Mouse (Mus musculus): ENCODE measurements at regions not wholly inside any gene's neighbourhood (a gene's known extent, or its start where the extent isn't known, plus 50 kb on each side); places are given as distances from the start of the nearest gene placed in this dataset.
A peak's percentile ranks its signal among the peaks of the same experiment; 100 is the strongest.

DNA sequence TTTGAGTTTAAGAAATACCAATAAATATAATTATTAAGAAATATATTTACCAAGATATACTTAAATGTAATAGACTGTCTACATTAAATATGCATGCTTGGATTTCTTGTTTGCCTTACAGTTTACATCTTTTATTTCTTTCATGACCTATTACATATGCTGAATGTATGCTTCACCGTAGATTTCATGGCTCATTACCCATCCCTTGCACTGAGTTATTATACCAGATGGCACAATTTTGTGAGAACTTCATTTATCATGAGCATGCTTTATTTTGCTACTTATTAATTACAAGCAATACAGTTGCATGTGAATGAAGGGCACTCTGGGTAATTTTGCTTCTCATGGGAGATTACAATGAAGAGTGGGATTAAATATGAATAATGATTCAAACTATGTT is 856.0 kb upstream of the Nectin3 start:
- peak; percentile 25 for DNase-seq (ENCODE audit: low read depth)
- TF ChIP-seq CTCF (IDR thresholded peaks at IDR 0.05; ENCODE audit: borderline replicate concordance, extremely low read depth, insufficient read depth, insufficient read length) (no peak), POLR2A (IDR thresholded peaks at IDR 0.05; ENCODE audit: borderline replicate concordance, extremely low read depth, insufficient read depth, insufficient read length, poor library complexity, severe bottlenecking) (no peak)

- no peak for TF ChIP-seq CTCF (IDR thresholded peaks at IDR 0.05; ENCODE audit: borderline replicate concordance, extremely low read depth, insufficient read depth, insufficient read length)
- no peak for TF ChIP-seq POLR2A (IDR thresholded peaks at IDR 0.05; ENCODE audit: borderline replicate concordance, extremely low read depth, insufficient read depth, insufficient read length, poor library complexity, severe bottlenecking)
Observed at GRCm38 (mm10) chr16:47394398-47394797, 889.1 kb upstream of the Dppa4 start.

GRCm38 (mm10) chr16:47407067-47407466 is 876.5 kb upstream of the Dppa4 start:
- TF ChIP-seq CTCF (IDR thresholded peaks at IDR 0.05; ENCODE audit: borderline replicate concordance, extremely low read depth, insufficient read depth, insufficient read length) (no peak), POLR2A (IDR thresholded peaks at IDR 0.05; ENCODE audit: borderline replicate concordance, extremely low read depth, insufficient read depth, insufficient read length, poor library complexity, severe bottlenecking) (no peak)

More at GRCm38 (mm10) chr16:47394398-47394797, 889.1 kb upstream of the Dppa4 start:
- no peak for DNase-seq (ENCODE audit: low read depth)

GRCm38 (mm10) chr16:47418680-47419252 is 864.8 kb upstream of the Dppa4 start:
- TF ChIP-seq POLR2A (IDR thresholded peaks at IDR 0.05; ENCODE audit: borderline replicate concordance, extremely low read depth, insufficient read depth, insufficient read length, poor library complexity, severe bottlenecking) = no peak
- DNase-seq (ENCODE audit: low read depth) = peak; percentile 64

More at GRCm38 (mm10) chr16:47407067-47407466, 876.5 kb upstream of the Dppa4 start:
- DNase-seq (ENCODE audit: low read depth) = no peak

DNA sequence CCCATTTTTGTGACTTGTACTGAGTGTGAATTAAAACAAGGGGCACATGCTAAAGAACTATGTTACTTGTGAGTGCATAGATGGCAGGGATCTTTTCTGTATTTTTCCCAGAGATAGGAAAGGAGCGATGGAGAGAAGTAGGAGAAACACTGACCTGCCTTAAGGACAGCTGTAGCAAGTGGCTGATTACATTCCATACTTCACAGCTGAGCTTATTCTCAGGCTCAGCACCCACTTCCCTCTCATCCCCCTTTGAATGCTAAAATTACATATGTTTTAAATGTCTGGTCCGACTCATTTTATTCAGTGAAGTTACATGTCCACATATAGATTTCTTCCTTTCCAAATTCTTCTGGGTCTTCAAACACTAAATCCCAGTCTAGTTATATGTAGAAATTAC is 838.5 kb upstream of the Dppa4 start:
- TF ChIP-seq CTCF (IDR thresholded peaks at IDR 0.05; ENCODE audit: borderline replicate concordance, extremely low read depth, insufficient read depth, insufficient read length) = no peak
- TF ChIP-seq POLR2A (IDR thresholded peaks at IDR 0.05; ENCODE audit: borderline replicate concordance, extremely low read depth, insufficient read depth, insufficient read length, poor library complexity, severe bottlenecking) = no peak
- no peak for DNase-seq (ENCODE audit: low read depth)

- TF ChIP-seq CTCF (IDR thresholded peaks at IDR 0.05; ENCODE audit: borderline replicate concordance, extremely low read depth, insufficient read depth, insufficient read length) (no peak), POLR2A (IDR thresholded peaks at IDR 0.05; ENCODE audit: borderline replicate concordance, extremely low read depth, insufficient read depth, insufficient read length, poor library complexity, severe bottlenecking) (no peak)
- peak; percentile 53 for DNase-seq (ENCODE audit: low read depth)
Observed at GRCm38 (mm10) chr16:47475441-47476081, 808.0 kb upstream of the Dppa4 start.

DNA sequence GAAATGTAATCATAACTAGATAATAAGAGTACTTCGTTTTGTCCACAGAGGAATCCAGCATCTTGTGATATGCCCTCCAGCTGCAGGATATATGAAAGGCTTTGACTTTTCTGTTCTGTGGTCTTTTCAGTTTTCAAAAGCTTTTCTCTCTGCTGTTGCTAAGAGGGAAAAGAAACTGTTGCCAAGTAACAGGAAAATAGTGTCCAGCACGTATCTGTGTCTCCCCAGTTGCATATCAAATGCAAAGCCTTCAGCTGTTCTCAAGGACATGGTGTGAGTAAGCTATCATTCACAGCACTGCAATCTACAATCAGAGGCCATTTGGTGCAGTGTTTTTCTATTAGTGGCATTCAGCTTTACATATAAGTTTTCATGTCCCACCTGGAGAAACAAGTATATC is 801.5 kb upstream of the Dppa4 start:
- peak; percentile 69 for DNase-seq (ENCODE audit: low read depth)
- no peak for TF ChIP-seq CTCF (IDR thresholded peaks at IDR 0.05; ENCODE audit: borderline replicate concordance, extremely low read depth, insufficient read depth, insufficient read length)
- no peak for TF ChIP-seq POLR2A (IDR thresholded peaks at IDR 0.05; ENCODE audit: borderline replicate concordance, extremely low read depth, insufficient read depth, insufficient read length, poor library complexity, severe bottlenecking)

DNA sequence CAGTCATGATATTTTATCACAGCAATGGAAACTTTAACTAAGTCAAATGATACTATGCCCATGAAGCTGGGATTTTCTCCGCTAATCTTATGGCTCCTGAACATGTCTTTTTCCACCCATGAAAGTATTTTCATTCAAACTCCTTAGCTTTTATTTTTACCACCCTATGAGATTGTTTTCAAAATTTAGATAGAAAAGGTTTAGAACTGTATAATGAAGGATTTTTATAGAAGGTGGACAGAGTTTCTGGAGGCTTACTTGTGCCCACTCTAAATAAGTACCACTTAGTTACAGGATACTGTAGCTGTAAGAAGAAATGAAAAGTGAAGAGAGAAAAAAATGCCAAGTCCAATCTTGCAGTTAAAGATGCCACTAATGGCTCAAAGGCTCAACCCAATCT is 795.0 kb upstream of the Dppa4 start:
- DNase-seq (ENCODE audit: low read depth) = no peak
- TF ChIP-seq POLR2A (IDR thresholded peaks at IDR 0.05; ENCODE audit: borderline replicate concordance, extremely low read depth, insufficient read depth, insufficient read length, poor library complexity, severe bottlenecking) = no peak
- TF ChIP-seq CTCF (IDR thresholded peaks at IDR 0.05; ENCODE audit: borderline replicate concordance, extremely low read depth, insufficient read depth, insufficient read length) = no peak

DNA sequence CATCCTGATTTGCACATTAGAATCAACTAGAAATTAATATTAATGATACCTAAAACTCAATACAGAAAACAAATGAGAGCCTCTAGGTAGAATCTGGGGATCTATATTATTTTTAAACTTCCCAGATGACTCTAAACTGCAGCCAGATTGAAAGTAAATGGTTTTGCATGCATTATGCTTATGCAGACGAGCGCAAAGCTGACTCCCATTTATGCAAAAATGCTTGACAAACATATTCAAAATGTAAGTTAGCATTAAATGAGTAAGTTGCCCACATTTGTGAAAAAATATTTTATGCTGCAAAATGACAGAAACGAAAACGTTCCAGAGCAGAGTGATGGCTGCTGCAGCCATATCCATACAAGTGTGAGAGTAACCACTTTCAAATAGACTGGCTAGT is 757.7 kb upstream of the Dppa4 start:
- TF ChIP-seq CTCF (IDR thresholded peaks at IDR 0.05; ENCODE audit: borderline replicate concordance, extremely low read depth, insufficient read depth, insufficient read length) = no peak
- no peak for TF ChIP-seq POLR2A (IDR thresholded peaks at IDR 0.05; ENCODE audit: borderline replicate concordance, extremely low read depth, insufficient read depth, insufficient read length, poor library complexity, severe bottlenecking)
- DNase-seq (ENCODE audit: low read depth) = no peak

DNA sequence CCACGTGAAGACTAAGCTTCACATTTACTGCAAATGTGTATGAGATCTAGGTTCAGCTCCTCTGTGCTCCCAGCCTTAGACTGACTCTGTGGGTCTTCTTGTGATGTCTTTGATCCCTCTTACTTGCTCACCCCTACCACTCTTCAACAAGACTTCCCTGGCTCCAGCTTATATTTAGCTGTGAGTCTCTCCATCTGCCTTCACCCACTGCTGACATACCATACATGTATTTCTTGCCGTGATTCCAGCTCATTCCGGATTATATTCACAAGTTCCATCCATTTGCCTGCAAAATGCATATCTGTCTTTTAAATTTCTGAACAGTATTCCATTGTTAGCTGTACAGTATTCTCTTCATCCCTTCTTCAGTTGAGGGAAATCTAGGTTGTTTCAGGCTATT is 756.9 kb upstream of the Dppa4 start:
- TF ChIP-seq CTCF (IDR thresholded peaks at IDR 0.05; ENCODE audit: borderline replicate concordance, extremely low read depth, insufficient read depth, insufficient read length) (no peak), POLR2A (IDR thresholded peaks at IDR 0.05; ENCODE audit: borderline replicate concordance, extremely low read depth, insufficient read depth, insufficient read length, poor library complexity, severe bottlenecking) (no peak)

DNA sequence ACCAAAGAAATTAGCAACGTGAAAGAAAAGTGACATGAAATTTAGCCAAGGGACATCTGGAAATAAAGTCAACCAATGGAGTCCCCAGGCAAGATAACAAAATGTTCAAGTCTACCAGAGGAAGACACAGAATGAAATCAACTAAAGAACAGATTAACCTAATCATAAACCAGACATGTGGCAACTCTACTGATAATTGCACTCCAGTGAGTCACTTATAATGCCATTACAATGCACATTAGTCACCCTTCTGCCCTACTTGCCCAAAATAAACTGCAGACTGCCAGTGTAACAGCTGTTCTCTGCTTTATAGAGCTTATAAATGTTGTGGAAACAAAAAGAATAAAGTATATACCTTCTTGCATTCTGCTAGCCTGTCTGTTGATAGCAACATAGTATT is 747.0 kb upstream of the Dppa4 start:
- TF ChIP-seq POLR2A (IDR thresholded peaks at IDR 0.05; ENCODE audit: borderline replicate concordance, extremely low read depth, insufficient read depth, insufficient read length, poor library complexity, severe bottlenecking) (no peak), CTCF (IDR thresholded peaks at IDR 0.05; ENCODE audit: borderline replicate concordance, extremely low read depth, insufficient read depth, insufficient read length) (no peak)
- DNase-seq (ENCODE audit: low read depth) = no peak

More for the DNA sequence above, 756.9 kb upstream of the Dppa4 start:
- no peak for DNase-seq (ENCODE audit: low read depth)

- no peak for TF ChIP-seq CTCF (IDR thresholded peaks at IDR 0.05; ENCODE audit: borderline replicate concordance, extremely low read depth, insufficient read depth, insufficient read length)
- no peak for TF ChIP-seq POLR2A (IDR thresholded peaks at IDR 0.05; ENCODE audit: borderline replicate concordance, extremely low read depth, insufficient read depth, insufficient read length, poor library complexity, severe bottlenecking)
- DNase-seq (ENCODE audit: low read depth) = no peak
Observed at GRCm38 (mm10) chr16:47551101-47551500, 732.4 kb upstream of the Dppa4 start.

All from brain, embryonic 14.5 days (tissue).